Mouse (Mus musculus) spleen, postnatal 10 days (tissue): ENCODE results near the gene Bst2.

Experiments
- DNase-seq, 2 experiments: peaks; one replicate each; pipeline ENCODE4 v3.0.0; 2021 to 2022; ENCODE audit warnings: low spot score in 2 of 2

Gene Bst2

DNA sequence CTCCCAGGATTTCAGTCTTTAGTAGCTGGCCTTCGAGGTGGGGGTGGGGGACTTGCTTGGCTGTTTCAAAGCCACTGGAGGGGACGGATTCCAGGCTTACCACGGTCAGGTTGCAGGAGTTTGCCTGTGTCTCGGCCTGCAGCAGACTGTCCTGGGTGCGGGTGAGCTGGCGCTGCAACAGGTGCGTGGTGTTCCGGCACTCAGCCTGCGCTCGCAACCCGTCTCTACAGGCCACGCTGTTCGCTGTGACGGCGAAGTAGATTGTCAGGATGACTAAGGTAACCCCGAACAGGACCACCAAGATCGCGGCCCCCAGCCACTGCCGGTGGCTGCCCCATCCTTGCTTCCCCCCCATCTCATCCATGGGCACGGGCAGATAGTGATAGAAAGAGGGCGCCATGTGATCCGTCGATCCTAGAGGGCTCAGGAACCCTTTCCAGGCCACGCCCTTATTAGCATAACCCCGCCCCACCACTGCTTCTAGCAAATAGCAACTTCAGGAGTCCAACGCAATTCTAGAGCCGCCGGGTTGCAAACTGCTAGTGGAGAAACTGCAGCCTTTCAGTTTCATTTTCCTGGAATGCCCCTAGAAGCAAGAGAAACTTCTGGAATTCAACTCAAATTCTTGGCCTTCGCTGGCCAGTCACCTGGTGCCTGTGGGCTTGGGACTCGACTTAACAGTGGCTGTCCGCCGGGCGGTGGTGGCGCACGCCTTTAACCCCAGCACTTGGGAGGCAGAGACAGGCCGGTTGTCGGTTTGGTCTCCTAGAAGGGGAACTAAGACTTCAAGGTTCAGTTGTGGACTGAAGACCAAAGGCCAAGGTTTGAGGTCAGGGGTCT is at the start of gene Bst2:
Bst2 (minus strand) TSS at position 429 of the 840 bp plus-strand sequence.
- DNase-seq, result peak; percentile 76 to 91

DNA sequence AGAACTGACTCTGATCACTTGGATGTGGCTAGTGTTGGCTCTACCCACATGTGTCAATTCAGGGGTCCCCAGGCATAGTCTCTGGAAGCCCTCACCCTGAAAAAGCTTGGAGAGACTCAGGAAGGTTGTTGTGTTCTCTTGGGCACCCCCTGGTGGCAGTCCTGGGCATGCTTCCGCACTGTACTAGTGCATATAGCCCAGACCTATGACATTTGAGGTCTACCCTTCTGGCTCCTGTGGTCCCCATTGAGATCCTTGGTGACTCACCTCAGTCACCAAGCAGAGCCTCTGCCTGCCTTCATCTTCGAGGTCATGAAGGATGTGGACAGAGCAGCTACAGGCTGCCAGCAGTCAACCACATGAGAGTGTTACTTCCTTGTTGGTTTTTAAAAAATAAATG is 49.6 kb upstream of the Bst2 start:
- DNase-seq, result peak; percentile 46 to 76

DNA sequence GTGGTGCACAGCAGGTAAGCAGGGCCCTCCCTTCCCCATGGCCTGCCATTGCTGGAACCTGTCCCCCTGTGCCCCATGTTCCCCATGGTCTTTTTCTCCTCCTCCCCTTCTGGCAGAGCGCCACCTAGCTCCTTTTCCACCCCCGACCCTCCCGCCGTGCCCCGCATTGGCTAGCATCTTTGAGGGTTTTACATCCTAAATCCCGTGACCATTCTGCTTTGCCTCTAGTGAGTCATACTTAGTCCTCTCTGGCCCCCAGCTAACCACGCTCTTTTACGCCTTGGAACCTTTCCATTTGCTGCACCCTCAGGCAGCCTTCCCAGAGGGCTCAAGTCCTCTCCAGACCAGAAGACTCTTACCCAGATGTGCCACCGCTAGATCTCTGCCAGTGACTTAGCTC is 42.9 kb upstream of the Bst2 start:
- no peak for DNase-seq

DNA sequence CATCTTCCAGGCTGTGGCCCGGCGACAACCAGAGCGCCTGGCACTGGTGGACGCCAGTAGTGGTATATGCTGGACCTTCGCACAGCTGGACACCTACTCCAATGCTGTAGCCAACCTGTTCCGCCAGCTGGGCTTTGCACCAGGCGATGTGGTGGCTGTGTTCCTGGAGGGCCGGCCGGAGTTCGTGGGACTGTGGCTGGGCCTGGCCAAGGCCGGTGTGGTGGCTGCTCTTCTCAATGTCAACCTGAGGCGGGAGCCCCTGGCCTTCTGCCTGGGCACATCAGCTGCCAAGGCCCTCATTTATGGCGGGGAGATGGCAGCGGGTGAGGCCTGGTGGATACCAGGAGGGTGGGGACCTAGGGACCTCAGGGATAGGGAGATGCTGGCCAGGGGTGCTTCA is 42.2 kb upstream of the Bst2 start:
- DNase-seq, result no peak

DNA sequence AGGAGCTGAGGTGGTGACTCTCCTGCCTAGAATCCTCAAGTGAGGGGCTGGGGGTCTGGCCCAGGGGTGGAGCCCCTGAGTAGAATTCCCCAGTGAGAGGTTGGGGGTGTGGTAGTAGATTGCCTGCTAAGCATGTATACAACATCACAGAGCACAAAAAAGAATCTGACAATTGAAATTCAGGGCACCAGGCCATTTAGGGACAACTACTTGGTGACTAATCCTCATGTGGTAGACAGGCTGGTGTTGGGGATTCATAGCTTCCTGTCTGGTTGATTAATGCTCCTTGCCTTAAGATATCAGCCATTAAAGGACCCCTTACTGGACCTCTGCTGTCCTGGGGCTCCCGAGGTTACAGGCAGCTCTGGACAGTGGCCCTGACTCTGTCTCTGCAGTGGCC is 41.8 kb upstream of the Bst2 start:
- no peak for DNase-seq

DNA sequence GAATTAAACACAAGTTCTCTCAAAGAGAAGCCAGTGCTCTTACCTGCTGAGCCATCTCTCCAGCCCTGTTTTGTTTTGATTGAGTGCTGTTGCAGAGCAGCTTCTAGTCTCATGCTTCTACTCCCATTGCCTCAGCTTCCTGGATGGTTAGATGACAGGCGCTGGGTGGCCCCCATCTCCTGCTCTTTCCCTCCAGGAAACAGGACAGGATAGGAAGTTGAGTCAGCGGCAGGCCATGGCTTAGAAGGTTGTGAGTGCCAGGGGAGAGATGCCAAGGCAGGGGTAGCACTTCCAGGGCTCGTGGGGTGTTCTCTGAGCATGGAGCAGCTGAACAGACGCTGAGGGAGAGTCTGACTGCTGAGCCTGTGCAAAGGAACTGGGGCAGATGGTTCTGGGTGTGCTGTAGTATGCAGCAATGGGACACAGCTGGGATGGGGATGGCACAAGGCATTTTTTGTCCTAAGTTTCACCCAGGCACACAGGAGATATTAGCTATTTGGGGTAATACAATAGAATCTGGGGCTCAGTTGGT is 40.7 kb upstream of the Bst2 start:
- no peak for DNase-seq

DNA sequence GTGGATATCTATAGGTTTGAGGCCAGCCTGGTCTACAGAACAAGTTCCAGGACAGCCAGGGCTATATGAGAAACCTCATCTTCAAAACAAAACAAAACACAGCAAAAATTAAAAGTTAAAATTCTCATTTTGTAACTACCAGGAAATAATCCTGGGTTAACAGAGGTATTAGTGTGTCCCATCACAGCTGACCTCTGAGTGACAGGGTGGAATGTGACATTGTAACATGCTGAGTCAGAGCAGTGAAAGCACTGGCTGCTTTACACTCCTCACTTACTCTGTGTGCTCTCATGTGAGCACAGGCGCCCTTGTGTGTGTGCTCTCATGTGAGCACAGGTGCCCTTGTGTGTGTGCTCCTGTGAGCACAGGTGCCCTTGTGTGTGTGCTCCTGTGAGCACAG is 37.8 kb upstream of the Bst2 start:
- DNase-seq, result no peak

DNA sequence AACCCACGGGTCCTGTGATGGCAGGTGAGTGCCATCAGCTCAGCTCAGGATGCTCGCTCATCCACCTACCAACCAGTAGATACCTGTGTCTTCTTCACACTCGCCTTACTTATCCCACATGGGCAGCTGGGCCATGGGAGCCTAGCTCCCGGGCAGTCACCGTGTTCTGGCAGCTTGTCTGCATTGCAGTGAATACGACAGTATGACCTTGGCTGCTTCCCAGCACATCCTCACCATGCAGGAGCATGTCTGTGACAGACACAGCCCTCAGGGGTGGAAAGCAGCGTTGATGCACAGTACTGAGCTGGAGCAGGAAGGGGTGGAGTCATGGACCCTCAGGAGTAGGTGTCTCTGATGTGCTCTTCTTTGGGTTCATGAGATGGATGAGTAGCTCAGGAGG is 37.2 kb upstream of the Bst2 start:
- DNase-seq, result no peak

DNA sequence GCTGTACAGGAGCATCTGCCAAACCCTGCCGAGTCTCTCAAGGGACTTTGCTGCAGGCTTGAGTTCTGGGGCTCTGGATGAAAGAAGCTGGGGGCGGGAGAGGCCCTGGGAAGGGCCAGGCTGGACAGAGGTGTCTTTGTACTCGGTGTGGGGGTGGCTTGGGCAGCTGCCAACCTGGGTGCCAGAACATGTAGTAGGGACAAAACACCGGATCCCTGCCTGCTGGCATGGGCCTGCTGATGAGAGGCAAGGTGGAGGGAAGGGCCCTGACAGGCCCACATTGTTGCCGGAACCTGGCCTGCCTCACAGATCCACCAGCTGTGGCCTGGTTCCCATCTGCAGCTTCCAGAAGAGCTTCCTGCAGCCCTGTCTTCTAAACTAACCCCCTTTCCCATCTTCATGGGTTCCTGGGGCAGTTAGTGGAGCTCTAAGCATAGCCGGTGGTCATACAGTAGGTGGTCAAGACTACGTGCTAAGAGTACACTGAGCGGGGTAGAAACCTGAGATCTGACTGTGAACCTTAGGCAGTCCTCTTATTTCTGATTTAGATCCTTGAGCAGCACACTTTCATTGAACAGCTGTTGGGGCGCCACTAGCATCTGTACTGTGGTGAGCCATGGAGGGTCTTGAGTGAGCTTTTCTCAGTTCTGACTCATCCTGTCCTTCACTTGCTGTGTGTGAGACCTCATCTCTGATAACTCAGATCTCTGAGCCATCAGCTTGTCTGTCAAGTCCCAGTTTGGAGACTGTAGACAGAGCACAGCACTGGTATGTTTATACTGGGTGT is 35.8 kb upstream of the Bst2 start:
- no peak for DNase-seq

DNA sequence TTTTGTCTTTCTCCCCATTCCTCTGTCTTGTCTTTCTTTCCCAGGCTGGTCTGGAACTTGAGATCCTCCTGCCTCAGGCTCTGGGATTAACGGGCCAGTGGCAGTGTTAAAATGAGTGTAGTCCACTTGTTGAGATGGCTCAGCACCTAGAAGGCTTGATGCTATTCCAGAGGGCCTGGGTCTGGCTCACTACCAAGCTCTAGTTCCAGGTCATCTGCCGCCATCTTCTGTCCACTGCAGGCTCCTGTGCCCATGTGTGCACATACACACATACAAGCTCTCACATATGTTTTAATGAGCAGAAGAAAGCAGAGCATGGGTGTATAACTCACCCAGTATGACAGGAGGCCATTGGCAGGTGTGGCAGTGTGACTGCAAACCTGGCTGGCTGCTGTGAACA is 34.8 kb upstream of the Bst2 start:
- no peak for DNase-seq

DNA sequence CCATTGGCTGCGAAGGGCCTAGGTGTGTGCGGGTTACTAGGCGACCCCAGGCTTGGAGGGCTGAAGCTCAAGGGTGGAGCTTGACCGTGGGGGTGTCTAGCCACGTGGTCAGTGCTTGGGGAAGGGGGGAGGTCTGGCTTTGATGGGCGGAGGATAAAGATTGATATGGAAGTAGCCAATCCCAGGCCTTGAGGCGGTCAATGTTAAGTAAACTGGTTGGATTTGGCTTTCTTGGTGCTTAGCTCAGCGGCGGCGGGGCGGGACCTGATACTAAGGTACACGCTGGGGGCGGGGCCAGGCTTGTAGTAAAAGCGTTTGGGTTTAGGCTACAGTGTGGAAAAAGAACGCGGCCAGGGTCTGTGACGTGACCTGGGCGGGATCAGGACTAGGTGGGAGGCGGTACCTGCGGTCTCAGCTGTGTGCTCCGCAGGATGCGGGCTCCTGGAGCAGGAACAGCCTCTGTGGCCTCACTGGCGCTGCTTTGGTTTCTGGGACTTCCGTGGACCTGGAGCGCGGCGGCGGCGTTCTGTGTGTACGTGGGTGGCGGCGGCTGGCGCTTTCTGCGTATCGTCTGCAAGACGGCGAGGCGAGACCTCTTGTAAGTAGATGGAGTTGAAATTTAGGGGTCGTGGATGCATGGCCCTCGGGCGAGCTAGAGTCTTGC is 33.2 kb upstream of the Bst2 start:
- peak; percentile 50 to 87 for DNase-seq

DNA sequence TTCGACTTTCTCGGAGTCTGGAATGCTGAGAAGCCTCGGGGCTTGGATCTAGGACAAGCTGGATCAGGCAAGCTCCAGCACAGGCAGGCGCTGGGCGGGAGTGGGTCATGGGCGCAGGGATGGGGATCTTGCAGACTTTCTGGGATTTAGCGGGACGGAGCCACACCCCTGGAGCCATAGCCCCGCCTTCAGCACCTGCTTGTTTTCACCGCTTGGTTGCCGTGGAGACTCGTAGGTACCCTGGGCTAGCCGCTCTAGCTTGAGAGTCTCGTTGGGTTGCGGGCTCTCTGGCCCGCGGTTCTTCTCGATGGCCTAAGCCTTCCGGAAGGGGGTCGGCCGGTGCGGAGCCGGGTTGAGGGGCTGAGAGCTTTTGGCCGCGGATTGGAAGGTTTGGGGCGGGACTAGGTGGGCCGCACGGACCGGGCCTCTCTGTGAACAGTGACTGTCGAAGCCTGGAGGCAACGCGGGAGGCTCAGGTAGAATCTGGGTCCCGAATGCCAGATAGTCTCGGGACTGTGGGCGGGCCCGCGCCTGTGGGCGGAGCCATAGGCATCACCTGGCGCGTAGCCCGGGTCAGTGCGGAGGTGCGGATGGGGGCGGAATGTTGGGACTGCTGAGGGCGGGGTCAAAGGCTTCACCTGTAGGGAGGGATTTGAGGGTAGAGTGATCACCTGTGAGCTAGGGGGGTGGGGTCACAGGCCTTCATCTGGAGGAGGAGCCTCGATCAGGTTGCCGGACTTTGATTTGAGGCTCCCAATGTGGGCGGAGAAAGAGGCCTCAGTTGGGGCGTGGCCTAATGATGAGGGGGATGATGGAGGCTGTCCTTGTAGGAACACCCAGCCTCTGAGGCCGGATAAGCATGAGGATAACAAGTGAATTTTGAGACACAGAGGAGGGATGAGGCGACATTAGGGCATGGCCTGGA is 32.4 kb upstream of the Bst2 start:
- DNase-seq, result peak; percentile 41 to 72

DNA sequence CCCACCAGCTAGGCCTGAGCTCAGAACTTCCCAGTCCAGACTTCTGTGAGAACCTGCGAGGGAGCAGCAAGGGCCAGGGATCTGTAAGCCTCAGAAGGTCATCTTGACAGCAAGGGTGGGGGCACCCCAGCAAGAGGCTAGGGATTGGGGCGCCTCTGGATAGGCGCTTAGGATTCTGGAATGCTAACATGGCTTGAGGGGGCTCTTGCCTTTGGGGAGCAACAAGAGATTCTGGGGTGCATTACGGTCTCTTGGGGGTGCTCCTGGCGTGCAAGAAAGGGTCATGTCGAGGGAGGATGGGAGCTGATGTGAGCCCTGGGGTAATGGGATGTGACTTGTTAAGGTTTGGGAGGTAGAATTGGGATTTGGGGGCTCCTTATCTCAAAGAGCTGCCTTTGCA is 31.7 kb upstream of the Bst2 start:
- DNase-seq, result no peak

DNA sequence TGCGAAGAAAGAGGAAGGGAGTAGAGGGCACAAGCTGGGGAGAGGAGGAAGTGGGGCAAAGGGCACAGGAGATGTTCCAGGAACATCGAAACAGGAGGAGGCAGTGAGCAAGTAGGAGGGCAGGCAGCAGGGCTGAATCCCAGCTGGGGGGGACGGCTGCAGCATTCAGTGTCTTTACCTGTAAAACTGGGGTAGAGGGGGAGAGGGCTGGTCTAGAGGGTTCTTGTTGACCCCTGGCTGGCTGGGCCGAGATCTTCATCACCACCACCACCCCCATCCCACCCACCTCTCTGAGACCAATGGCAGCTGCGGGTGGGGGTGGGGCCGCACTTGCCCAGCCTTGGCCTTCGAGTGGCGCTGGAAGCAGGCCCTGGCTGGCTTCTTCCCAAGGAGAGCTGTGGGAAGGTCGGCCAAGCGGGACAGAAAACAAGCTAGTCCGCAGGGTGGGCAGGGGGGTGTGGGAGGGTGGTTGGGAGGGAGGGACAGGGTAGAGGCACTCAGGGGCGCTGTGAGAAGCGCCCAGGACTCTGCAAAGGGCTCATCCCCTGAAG is 31.2 kb upstream of the Bst2 start, which contains the start of gene Slc27a1:
Slc27a1 (plus strand) TSS at position 496 of the 551 bp plus-strand sequence.
- DNase-seq, result no peak

DNA sequence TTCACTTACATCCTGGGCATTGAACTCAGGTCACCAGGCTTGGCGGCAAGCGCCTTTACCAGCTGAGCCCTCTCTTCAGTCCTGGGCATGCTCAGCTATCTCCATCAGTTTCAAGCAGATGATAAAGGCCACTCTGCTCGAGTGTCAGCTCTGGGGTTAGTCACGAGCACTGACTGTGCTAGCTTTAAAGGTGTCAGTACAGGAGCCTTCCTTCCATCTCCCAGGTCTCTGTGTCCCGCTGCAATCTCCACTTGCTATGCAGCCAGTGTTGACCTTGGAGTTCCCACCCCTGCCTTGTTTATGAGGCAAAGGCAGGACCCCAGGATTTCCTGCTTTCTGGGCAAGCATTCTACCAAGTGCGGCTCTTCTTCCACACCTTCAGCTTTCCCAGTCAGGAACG is 30.3 kb upstream of the Bst2 start:
- no peak for DNase-seq

DNA sequence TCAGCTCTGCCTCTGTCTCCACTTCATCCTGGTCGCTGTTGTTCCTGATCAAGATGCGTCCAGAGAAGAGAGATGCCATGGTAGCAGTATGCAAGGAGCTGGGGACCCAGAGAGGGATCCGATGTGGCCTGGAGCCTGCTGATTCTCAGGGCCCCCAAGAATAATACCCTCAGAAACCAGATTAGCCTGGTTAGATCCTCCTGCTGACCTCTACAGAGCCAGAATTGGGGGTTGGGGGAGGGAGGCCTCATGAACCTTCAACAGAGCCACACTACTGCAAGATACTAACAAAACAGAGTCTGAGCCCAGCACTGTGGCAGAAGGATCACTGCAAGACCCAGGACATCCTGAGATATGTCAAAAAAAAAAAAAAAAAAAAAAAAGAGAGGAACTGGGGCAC is 29.2 kb upstream of the Bst2 start, which contains the start of gene Nxnl1:
Nxnl1 (minus strand) TSS at position 101 of the 400 bp plus-strand sequence.
- no peak for DNase-seq

DNA sequence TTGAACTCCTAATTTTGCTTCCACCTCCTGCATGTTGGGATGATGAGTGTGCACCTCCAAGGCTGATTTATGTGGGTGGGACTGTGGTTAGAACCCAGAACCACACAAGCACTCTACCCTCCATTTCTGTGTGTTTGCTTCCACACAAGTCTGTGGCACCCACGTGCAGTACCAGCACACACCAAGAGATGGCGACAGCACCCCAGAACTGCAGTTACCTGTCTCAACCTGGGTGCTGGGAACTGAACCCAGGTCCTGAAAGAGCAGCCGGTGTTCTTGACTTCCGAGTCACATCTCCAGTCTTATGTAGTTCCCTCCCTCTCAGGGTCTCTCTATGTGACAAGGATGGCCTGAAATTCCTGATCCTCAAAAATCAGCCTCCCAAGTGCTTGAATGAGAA is 26.7 kb upstream of the Bst2 start:
- DNase-seq, result no peak

DNA sequence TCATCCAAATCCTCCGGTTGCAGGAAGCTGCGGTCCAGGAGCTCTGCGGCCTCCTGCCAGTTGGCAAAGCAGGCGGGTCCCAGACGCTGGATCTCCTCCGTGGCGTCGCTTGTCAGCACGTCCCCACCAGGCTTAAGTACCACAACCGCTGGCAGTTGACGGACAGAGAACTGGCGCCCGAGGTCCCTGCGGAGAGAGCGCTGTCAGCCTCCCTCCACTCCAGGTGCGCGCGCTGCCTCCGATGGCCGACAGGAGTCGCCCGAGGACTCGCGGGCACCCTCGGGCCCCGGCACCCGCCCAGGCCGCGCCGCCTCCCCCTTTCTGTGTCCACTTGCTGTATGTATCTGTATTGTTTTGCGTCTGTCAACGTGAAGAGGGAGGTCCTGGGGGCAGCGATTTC is 25.5 kb upstream of the Bst2 start:
- peak; percentile 73 to 89 for DNase-seq

DNA sequence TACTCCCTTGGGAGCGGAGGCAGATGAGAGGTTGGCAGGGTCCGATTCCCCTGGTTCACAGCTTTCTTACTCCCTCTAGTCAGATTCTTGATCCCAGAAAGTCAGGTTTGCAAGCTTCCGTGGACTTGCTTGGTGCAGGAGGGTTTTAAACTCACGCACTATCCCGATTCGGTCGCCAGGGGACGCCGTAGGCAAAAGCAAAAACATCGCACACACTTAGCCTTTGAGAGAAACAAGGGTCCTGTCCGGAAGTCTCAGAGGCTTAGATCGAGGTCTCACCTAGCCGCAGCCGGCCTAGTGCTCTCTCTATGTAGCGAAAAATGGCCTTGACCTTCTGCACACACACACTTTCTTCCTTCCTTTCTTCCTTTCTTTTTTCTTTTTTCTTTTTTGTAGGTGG is 24.1 kb upstream of the Bst2 start:
- DNase-seq, result peak; percentile 37 to 72

DNA sequence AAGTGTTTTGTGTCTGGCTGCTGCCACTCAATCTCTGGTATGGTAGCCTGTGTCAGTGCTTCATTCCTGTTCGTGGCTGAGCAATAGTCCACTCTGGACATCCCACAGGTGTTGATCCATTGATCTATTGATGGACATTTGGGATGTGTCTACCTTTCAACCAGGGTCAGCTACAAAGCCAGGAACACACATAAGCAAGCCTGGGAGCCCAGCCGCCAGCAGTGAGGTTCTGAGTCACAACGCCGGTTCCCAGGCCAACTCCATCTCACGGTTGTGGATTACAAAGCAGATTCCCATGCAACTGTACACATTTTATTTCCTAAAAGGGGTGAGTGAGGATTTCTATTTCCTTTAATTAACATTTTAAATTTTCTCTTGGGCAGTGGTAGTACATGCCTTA is 23.5 kb upstream of the Bst2 start:
- no peak for DNase-seq

DNA sequence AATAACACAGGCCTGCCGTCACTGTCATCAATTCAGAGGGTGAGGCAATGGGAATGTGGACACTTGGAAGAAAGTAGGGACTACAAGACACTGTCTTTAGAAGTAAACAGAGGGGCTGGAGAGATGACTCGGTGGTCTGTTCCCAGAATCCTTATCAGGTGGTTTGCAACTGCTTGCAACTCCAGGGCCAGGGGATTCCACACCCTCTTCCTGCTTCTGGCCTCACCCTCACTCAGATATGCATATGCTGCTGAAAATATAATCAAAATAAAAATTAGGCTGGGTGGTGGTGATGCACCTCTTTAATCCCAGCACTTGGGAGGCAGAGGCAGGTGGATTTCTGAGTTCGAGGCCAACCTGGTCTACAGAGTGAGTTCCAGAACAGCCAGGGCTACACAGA is 22.8 kb upstream of the Bst2 start:
- no peak for DNase-seq
